Comparison of ENCODE assay signal across 9 mouse cellular contexts in genomic region chr14:122464351-122464762, GRCm38 (mm10). TPM values are rescaled to one million over a fixed set of nuclear protein-coding genes. Genes with fewer than 3 reads are reported as not detected.
DNase-seq lines count a peak whose midpoint lies in the region; ATAC-seq lines count a peak whose summit lies in the region.
"Had no signal": no experiment of that assay in that cellular context is flagged by ENCODE, and none has a peak within 500 bp of the region (broad histone marks: within the 10 kb centered on the region; RNA-seq: fewer than 3 reads in every experiment).

No protein-coding gene starts in this region.

- DNase-seq in kidney, postnatal 14 days, result no peak
- DNase-seq in midbrain, embryonic 14.5 days, result peak; percentile 62
- no peak for DNase-seq in thymus, postnatal 4 days
- DNase-seq in cerebellum, postnatal 4 days (ENCODE audit: low spot score in 2 of 2), result no peak
- no peak for DNase-seq in gastrocnemius, postnatal 36 days
- DNase-seq: layer of hippocampus, postnatal 36 days had no signal

- H3K4me1 ChIP-seq in kidney, embryonic 14.5 days (ENCODE audit: control insufficient read depth, insufficient read depth, low read length), result peaks cover 7% of the 10 kb centered on the region
- H3K4me1 ChIP-seq in brown adipose tissue, adult 24 weeks (ENCODE audit: control insufficient read depth, insufficient read depth, insufficient read length, low read length), result peaks cover 4% of the 10 kb centered on the region
- H3K4me1 ChIP-seq in hindbrain, embryonic 12.5 days, result peaks cover 42% of the 10 kb centered on the region
- peaks cover 9% of the 10 kb centered on the region; the same call in 1 of the 2 replicates for H3K4me1 ChIP-seq in midbrain, embryonic 14.5 days (ENCODE audit: control insufficient read depth, insufficient read depth, low read length)

- peak overlapping the region; percentile 36 for H3K4me3 ChIP-seq in kidney, embryonic 14.5 days (ENCODE audit: low read length)
- H3K4me3 ChIP-seq in brown adipose tissue, adult 24 weeks (ENCODE audit: insufficient read depth, low read depth, low read length), result peak overlapping the region; percentile 55
- H3K4me3 ChIP-seq in hindbrain, embryonic 12.5 days, result peak overlapping the region; percentile 61
- H3K4me3 ChIP-seq in midbrain, embryonic 14.5 days (replicated peaks; ENCODE audit: low read depth, low read length), result peak overlapping the region; percentile 50

- peak overlapping the region; percentile 91 for H3K4me2 ChIP-seq in kidney, embryonic 14.5 days (replicated peaks; ENCODE audit: low read depth, low read length)
- H3K4me2 ChIP-seq in hindbrain, embryonic 12.5 days (replicated peaks), result peak overlapping the region; percentile 69
- peak overlapping the region; percentile 67 for H3K4me2 ChIP-seq in midbrain, embryonic 14.5 days (ENCODE audit: low read length)

- peak; percentile 58 for ATAC-seq in kidney, embryonic 14.5 days (ENCODE audit: low FRiP score, low TSS enrichment)
- ATAC-seq in hindbrain, embryonic 12.5 days (ENCODE audit: low FRiP score), result peak; percentile 14
- peak; percentile 8 for ATAC-seq in midbrain, embryonic 14.5 days (ENCODE audit: low FRiP score, low TSS enrichment)

- no peaks in the 10 kb centered on the region for H3K9me3 ChIP-seq in kidney, embryonic 14.5 days (ENCODE audit: control insufficient read depth, low read length)
- no peaks in the 10 kb centered on the region for H3K9me3 ChIP-seq in hindbrain, embryonic 12.5 days (replicated peaks)
- H3K9me3 ChIP-seq in midbrain, embryonic 14.5 days (ENCODE audit: control insufficient read depth, low read length), result no peaks in the 10 kb centered on the region

- no peak overlapping the region for H3K27ac ChIP-seq in kidney, embryonic 14.5 days (ENCODE audit: low read depth, low read length)
- no peak overlapping the region for H3K27ac ChIP-seq in brown adipose tissue, adult 24 weeks (replicated peaks; ENCODE audit: low read depth, low read length)
- H3K27ac ChIP-seq in hindbrain, embryonic 12.5 days, result peak overlapping the region; percentile 95
- peak overlapping the region; percentile 89 for H3K27ac ChIP-seq in midbrain, embryonic 14.5 days (replicated peaks; ENCODE audit: low read depth, low read length)

- H3K36me3 ChIP-seq in kidney, embryonic 14.5 days (ENCODE audit: control insufficient read depth, insufficient read depth, low read length), result no peaks in the 10 kb centered on the region
- no peaks in the 10 kb centered on the region for H3K36me3 ChIP-seq in hindbrain, embryonic 12.5 days
- no peaks in the 10 kb centered on the region for H3K36me3 ChIP-seq in midbrain, embryonic 14.5 days (ENCODE audit: control insufficient read depth, insufficient read depth, low read length)

- no peak overlapping the region for H3K9ac ChIP-seq in kidney, embryonic 14.5 days (ENCODE audit: low read depth, low read length)
- H3K9ac ChIP-seq in hindbrain, embryonic 12.5 days, result peak overlapping the region; percentile 85
- peak overlapping the region; percentile 77 for H3K9ac ChIP-seq in midbrain, embryonic 14.5 days (replicated peaks; ENCODE audit: low read length)

- WGBS in kidney, embryonic 14.5 days, result 1% methylated on average over 55 of the region's 62 CpGs
- WGBS in hindbrain, embryonic 12.5 days, result under 1% methylated on average over 48 of the region's 62 CpGs
- WGBS in midbrain, embryonic 14.5 days, result 3% methylated on average over 48 of the region's 62 CpGs

- intact Hi-C loops in gastrocnemius, postnatal 36 days (cut with DNase I), result no loop called here

- peaks cover 92% of the 10 kb centered on the region for H3K27me3 ChIP-seq in kidney, embryonic 14.5 days (ENCODE audit: control insufficient read depth, insufficient read depth, low read length)
- peaks cover 84% of the 10 kb centered on the region for H3K27me3 ChIP-seq in hindbrain, embryonic 12.5 days
- H3K27me3 ChIP-seq in midbrain, embryonic 14.5 days (ENCODE audit: control insufficient read depth, insufficient read depth, low read length), result peaks cover 78% of the 10 kb centered on the region

RNA-seq across cellular contexts. Expression of gene Zic5, which starts 1.1 kb away (rescaled TPM):
- polyA plus RNA-seq in kidney, embryonic 14.5 days (2014; fragmentation: Nextera tagmentation; extraction: Ambion mirVana), result 0.07 and 0.10 TPM in 2 replicates
- not detected in 2 replicates for polyA plus RNA-seq in brown adipose tissue, adult 24 weeks (2012; ENCODE audit: insufficient read depth, insufficient read length, missing spikeins)
- polyA plus RNA-seq in hindbrain, embryonic 12.5 days (2016; fragmentation: Nextera tagmentation; extraction: Ambion mirVana), result 18.1 and 25.0 TPM in 2 replicates
- 9.9 and 14.9 TPM in 2 replicates for polyA plus RNA-seq in midbrain, embryonic 14.5 days (2014; fragmentation: Nextera tagmentation; extraction: Ambion mirVana)
- total RNA-seq in gastrocnemius, postnatal 36 days (2021), result not detected

RNA-seq across cellular contexts. Expression of gene Zic2, which starts 10.9 kb away (rescaled TPM):
- not detected in 2 replicates for polyA plus RNA-seq in kidney, embryonic 14.5 days (2014; fragmentation: Nextera tagmentation; extraction: Ambion mirVana)
- polyA plus RNA-seq in brown adipose tissue, adult 24 weeks (2012; ENCODE audit: insufficient read depth, insufficient read length, missing spikeins), result not detected in 2 replicates
- 18.3 TPM in 2 replicates for polyA plus RNA-seq in hindbrain, embryonic 12.5 days (2016; fragmentation: Nextera tagmentation; extraction: Ambion mirVana)
- polyA plus RNA-seq in midbrain, embryonic 14.5 days (2014; fragmentation: Nextera tagmentation; extraction: Ambion mirVana), result 10.3 and 10.8 TPM in 2 replicates
- not detected for total RNA-seq in gastrocnemius, postnatal 36 days (2021)

RNA-seq across cellular contexts. Expression of gene Gm5089, which starts 13.4 kb away (rescaled TPM):
- polyA plus RNA-seq in kidney, embryonic 14.5 days (2014; fragmentation: Nextera tagmentation; extraction: Ambion mirVana), result not detected in 2 replicates
- not detected in 2 replicates for polyA plus RNA-seq in brown adipose tissue, adult 24 weeks (2012; ENCODE audit: insufficient read depth, insufficient read length, missing spikeins)
- 2.8 and 4.0 TPM in 2 replicates for polyA plus RNA-seq in hindbrain, embryonic 12.5 days (2016; fragmentation: Nextera tagmentation; extraction: Ambion mirVana)
- 0.70 and 0.75 TPM in 2 replicates for polyA plus RNA-seq in midbrain, embryonic 14.5 days (2014; fragmentation: Nextera tagmentation; extraction: Ambion mirVana)
- not detected for total RNA-seq in gastrocnemius, postnatal 36 days (2021)

RNA-seq across cellular contexts. Expression of gene Gm10837, which starts 26.0 kb away (rescaled TPM):
- not detected in 2 replicates for polyA plus RNA-seq in kidney, embryonic 14.5 days (2014; fragmentation: Nextera tagmentation; extraction: Ambion mirVana)
- polyA plus RNA-seq in brown adipose tissue, adult 24 weeks (2012; ENCODE audit: insufficient read depth, insufficient read length, missing spikeins), result not detected in 2 replicates
- 0.55 and 0.58 TPM in 2 replicates for polyA plus RNA-seq in hindbrain, embryonic 12.5 days (2016; fragmentation: Nextera tagmentation; extraction: Ambion mirVana)
- polyA plus RNA-seq in midbrain, embryonic 14.5 days (2014; fragmentation: Nextera tagmentation; extraction: Ambion mirVana), result 0.38 and 0.72 TPM in 2 replicates
- not detected for total RNA-seq in gastrocnemius, postnatal 36 days (2021)
- total RNA-seq: layer of hippocampus, postnatal 36 days had no signal

Comparison
In these comparisons a context has a peak if more than half of its experiments do, and no peak if none do; other contexts are left out.
1. ATAC-seq: peak in every context shown above with its lines; median percentile 58 in kidney, embryonic 14.5 days; 14 in hindbrain, embryonic 12.5 days; 8 in midbrain, embryonic 14.5 days.
2. H3K27ac ChIP-seq: peak in hindbrain, embryonic 12.5 days (single experiment) and midbrain, embryonic 14.5 days (single experiment); none in kidney, embryonic 14.5 days (single experiment) and brown adipose tissue, adult 24 weeks (single experiment).
3. Peak in every context shown above with its lines, with median percentiles within 50 percentile points of each other: H3K4me2 ChIP-seq and H3K4me3 ChIP-seq.